Mouse (Mus musculus) forebrain, embryonic 16.5 days (tissue): ENCODE results near the gene Cyfip2. TPM values are rescaled to one million over a fixed set of nuclear protein-coding genes. Genes with fewer than 3 reads are reported as not detected.

Experiments
- ATAC-seq: fragments of 200-750 bp; cut with Nextera tagmentation; 2 replicates; pipeline ENCODE4 v1.8.0; 2017; ENCODE audit warnings: mild to moderate bottlenecking, moderate library complexity
- H3K27ac ChIP-seq: fragments of 300-500 bp; sonication (generic); 2 replicates; pipeline ENCODE4 v1.5.1; 2014; ENCODE audit warnings: low read length, control low read depth
- H3K27me3 ChIP-seq: fragments of 300-500 bp; sonication (generic); replicated peaks from 2 replicates; pipeline ENCODE4 v1.6.1; 2014; ENCODE audit warnings: low read length; ENCODE audit not compliant: control insufficient read depth, insufficient read depth
- H3K36me3 ChIP-seq: fragments of 300-500 bp; sonication (generic); 2 replicates; pipeline ENCODE4 v1.6.1; 2014; ENCODE audit not compliant: control insufficient read depth, insufficient read depth
- H3K4me1 ChIP-seq: fragments of 300-500 bp; sonication (generic); replicated peaks from 2 replicates; pipeline ENCODE4 v1.6.1; 2014; ENCODE audit warnings: low read length; ENCODE audit not compliant: control insufficient read depth, insufficient read depth
- H3K4me2 ChIP-seq: fragments of 300-500 bp; sonication (generic); 2 replicates; pipeline ENCODE4 v1.6.1; 2014; ENCODE audit warnings: mild to moderate bottlenecking, low read length, control low read depth
- H3K4me3 ChIP-seq: fragments of 300-500 bp; sonication (generic); replicated peaks from 2 replicates; pipeline ENCODE4 v1.5.1; 2014; ENCODE audit warnings: mild to moderate bottlenecking, low read length, control low read depth
- H3K9ac ChIP-seq: fragments of 300-500 bp; sonication (generic); replicated peaks from 2 replicates; pipeline ENCODE4 v1.6.1; 2014; ENCODE audit warnings: low read depth, low read length, control low read depth
- H3K9me3 ChIP-seq: fragments of 300-500 bp; sonication (generic); 2 replicates; pipeline ENCODE4 v1.6.1; 2016; ENCODE audit warnings: low read length; ENCODE audit not compliant: control insufficient read depth
- WGBS: fragments of 180-500 bp; shearing (Covaris S2); extraction: QIAGEN DNeasy Blood & Tissue Kit; methylation state at CpG from one replicate; pipeline ENCODE4 v1.1.7; 2014; 5-methylcytosine and 5-hydroxymethylcytosine counted together
- polyA plus RNA-seq: library from polyadenylated mRNA; unstranded; fragments of >200 nt; fragmentation: Nextera tagmentation; extraction: Ambion mirVana; gene quantifications from 2 replicates; pipeline ENCODE4 v1.2.1, GENCODE M21; 2015

Gene Cyfip2
- polyA plus RNA-seq, 1 experiment from 2014 or later = 88.4 TPM

DNA sequence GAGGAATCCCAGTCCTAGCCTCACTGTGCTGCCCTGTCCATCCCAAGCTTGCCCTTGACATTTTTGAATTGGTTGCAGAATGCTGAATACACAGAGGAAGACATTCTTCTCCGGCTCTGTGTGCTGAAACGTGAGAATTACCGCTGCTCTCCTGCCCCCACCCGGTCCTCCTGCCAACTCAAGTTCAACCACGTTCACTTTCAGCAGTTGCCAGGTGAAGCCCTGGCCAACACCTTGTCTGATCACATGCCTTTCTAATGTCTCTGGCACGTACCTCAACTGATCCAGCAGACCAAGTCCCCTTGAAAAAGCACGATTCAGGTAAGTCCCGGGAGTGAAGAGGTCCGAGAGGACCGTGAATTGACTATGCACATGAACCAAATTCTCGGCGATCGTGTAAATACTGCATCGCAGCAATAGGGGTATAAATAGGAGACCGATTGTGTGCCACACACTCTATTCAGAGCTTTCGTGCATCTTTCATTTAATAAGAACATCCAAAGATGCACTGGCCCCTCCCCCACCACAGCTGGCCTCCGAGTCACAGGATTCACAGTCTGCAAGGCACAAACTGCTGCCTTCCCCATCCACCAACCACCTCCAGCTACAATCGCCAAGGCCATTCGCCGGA lies 3.4 kb downstream of the Cyfip2 start:
- Histone ChIP-seq H3K9ac (peak overlapping the region; percentile 36; the same call in 1 of the 2 replicates), H3K9me3 (no peaks in the 10 kb centered on the region), H3K27ac (peak overlapping the region; percentile 56), H3K4me2 (peak overlapping the region; percentile 93), H3K4me3 (peak overlapping the region; percentile 95), H3K36me3 (no peaks in the 10 kb centered on the region), H3K4me1 (peaks cover 32% of the 10 kb centered on the region), H3K27me3 (no peaks in the 10 kb centered on the region)
- WGBS = 43% methylated on average over 20 of the region's 20 CpGs
- no peak for ATAC-seq

DNA sequence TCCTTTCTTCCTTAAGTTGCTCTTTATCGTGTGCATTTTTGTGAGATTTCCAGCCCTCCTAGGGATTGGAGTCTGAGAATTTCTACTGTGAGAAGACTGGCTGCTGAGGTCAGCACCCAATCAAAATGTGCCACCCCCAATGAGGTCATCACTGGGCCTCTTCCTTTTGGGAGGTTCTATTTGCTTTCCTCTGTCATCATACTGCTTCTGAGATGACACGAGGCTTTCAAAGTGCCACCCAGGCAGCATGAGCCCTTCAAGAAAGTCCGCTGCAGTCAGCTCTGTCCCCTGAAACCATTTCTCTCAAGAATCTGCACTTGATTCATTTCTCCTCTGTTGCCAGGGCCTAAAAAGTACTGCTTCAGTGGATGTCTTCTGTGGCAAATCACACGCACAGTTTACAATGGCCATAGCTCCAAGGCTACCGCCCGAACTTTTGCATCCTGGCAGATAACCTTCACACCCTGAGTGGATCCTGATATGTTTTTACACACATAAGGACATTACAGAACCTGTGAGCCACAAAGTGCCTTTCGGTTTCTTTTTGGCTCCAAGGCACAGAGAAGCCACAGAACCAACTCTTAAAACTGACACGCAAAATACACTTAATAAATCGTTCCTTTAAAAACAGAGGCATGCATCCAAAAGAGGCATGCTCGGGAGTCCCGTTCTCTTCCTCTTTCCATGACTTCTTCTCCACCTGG lies 4.2 kb downstream of the Cyfip2 start:
- ATAC-seq = no peak
- no peaks in the 10 kb centered on the region for H3K27me3 ChIP-seq
- H3K9me3 ChIP-seq = no peaks in the 10 kb centered on the region
- H3K9ac ChIP-seq = no peak overlapping the region
- H3K27ac ChIP-seq = no peak overlapping the region
- 87% methylated on average over 11 of the region's 11 CpGs for WGBS
- no peaks in the 10 kb centered on the region for H3K36me3 ChIP-seq
- H3K4me1 ChIP-seq = peaks cover 32% of the 10 kb centered on the region
- peak overlapping the region; percentile 93; the same call in 1 of the 2 replicates for H3K4me2 ChIP-seq
- H3K4me3 ChIP-seq = no peak overlapping the region

DNA sequence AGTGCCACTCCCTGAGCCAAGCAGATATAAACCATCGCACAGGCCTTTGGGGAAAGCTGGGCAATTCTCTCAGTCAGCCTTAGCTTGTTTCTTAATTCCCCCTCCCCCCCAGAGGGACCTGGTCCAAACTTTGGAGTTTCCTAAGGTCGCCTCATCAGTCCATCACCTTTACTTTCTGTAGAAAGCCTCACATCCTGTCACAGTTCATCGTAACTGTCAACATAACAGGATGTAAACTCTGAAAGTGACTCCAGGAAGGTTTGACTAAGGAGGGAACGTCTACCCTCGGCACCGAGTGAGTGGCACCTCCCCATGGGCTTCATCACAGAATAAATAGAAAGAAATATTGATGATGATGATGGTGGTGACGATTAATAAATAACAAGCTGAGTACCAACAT lies 4.9 kb downstream of the Cyfip2 start:
- no peak overlapping the region for H3K27ac ChIP-seq
- H3K4me1 ChIP-seq = peaks cover 29% of the 10 kb centered on the region
- no peaks in the 10 kb centered on the region for H3K27me3 ChIP-seq
- H3K4me3 ChIP-seq = no peak overlapping the region
- no peak overlapping the region for H3K4me2 ChIP-seq
- no peak for ATAC-seq
- WGBS = 94% methylated on average over 7 of the region's 7 CpGs
- no peaks in the 10 kb centered on the region for H3K36me3 ChIP-seq
- no peak overlapping the region for H3K9ac ChIP-seq
- H3K9me3 ChIP-seq = no peaks in the 10 kb centered on the region

DNA sequence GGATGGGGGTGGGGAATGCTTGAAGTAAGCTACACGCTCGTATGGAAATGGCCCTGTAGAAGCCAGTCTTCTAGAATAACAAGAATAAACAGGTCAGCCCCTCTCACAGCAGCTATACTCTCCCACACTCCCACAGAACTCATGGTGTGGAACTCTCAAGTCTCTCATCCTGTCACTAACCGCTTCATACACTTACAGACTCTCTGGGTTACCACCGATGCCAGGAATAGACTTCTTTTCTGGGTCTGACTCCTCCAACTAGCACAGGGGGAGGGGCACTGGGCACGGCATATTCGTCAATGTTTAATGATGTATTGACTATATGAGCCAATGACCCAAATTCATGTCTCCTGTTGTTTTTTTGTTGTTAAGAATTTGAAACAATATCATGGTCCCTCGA lies 5.9 kb downstream of the Cyfip2 start:
- Histone ChIP-seq H3K9me3 (no peaks in the 10 kb centered on the region), H3K4me1 (peaks cover 27% of the 10 kb centered on the region), H3K36me3 (no peaks in the 10 kb centered on the region), H3K27me3 (no peaks in the 10 kb centered on the region), H3K27ac (no peak overlapping the region), H3K4me3 (no peak overlapping the region), H3K9ac (no peak overlapping the region), H3K4me2 (no peak overlapping the region)
- ATAC-seq = no peak
- 92% methylated on average over 7 of the region's 7 CpGs for WGBS

DNA sequence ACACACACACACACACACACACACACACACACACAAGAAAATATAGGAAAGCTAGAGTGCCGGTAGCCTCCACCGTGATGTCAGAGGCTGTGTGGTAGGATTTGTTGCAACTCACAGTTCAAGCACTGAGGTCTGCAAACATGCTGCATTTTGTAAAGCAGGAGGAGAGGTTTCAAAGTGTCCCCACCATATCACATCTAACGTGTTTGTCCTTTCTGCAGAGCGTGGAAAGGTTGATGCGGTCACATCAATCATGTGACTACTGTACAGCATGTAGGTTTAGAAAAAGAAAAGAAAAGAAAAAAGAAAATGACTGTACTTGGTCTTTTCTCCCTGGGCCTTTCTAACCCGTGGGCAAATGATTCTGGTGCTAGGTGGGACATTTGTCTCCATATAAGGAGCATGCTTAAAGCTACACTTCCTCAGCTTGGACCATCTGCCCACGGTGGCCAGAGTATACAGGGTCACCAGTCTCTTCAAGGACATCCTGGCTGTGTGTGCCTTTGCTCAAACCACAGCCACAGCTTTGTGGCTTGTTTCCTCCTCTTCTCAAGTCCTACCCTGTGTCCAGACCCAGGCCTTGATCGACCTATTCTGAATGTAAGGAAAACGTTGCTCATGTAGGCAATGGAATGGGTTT lies 6.7 kb downstream of the Cyfip2 start:
- no peak overlapping the region for H3K27ac ChIP-seq
- H3K4me3 ChIP-seq = no peak overlapping the region
- 86% methylated on average over 9 of the region's 9 CpGs for WGBS
- H3K36me3 ChIP-seq = no peaks in the 10 kb centered on the region
- no peak overlapping the region for H3K4me2 ChIP-seq
- no peak overlapping the region for H3K9ac ChIP-seq
- H3K4me1 ChIP-seq = peaks cover 22% of the 10 kb centered on the region
- ATAC-seq = no peak
- no peaks in the 10 kb centered on the region for H3K9me3 ChIP-seq
- H3K27me3 ChIP-seq = no peaks in the 10 kb centered on the region

DNA sequence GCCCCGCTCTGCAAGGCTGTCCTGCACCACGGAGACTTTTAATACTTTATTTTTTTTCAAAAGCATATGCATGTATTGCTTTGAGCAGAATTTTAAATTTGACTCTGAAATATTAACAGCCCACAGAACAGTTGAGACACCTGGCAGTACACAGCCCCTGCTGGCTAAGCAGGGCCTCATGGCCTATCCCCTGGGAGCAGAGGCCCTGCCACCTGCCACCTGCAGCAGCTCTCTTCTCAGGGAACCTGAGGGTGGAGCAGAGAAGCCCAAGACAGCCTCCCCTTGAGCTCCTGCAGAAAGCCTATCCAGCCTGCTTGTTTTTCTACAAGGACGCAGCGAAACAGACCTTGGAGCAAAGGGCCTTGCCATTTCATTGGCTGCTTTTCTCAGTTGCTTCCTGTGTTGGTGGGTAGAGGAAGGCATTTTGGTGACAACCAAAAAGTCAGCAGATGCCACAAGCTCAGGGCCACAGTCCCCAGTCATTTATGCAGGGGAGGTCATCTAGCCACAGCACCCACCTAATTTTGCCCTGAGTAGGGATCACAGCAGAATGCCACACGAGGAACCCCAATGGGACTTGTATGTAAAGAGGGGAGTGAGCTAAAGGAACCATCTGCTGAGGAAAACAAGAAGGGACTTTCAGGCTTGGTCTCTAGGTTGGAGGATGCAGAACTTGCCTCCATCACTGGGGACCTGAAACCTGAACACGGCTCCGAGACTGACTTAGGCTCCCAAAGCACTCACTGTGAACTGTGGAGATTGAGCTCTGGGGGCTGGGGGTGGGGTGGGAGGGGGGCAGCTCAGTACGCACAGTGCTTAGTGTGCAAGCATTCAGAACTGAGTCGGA lies 7.6 kb downstream of the Cyfip2 start:
- Histone ChIP-seq H3K27ac (no peak overlapping the region), H3K36me3 (no peaks in the 10 kb centered on the region), H3K4me2 (no peak overlapping the region), H3K4me3 (no peak overlapping the region), H3K4me1 (peaks cover 14% of the 10 kb centered on the region), H3K9me3 (no peaks in the 10 kb centered on the region), H3K27me3 (no peaks in the 10 kb centered on the region), H3K9ac (no peak overlapping the region)
- ATAC-seq = no peak
- 83% methylated on average over 9 of the region's 9 CpGs for WGBS

DNA sequence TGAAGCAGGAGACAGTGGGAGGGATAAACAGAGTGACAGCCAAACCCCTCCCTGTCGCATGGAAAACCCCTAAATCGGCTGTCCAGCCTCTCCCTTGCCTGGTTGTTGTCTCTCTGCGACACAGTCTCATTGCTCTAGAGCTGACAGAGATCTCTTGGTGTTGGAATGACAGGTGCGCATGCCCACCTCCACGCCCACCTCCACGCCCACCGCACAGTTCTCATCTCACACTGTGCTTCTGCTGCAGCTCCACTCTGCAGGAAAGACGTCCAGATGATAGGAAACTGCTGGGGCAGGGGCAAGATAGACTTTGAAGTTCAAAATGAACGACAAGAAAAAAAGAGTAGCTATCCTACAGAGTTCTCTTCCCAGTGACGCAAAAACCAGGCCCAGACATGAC lies 8.6 kb downstream of the Cyfip2 start:
- no peak for ATAC-seq
- H3K4me1 ChIP-seq = peaks cover 4% of the 10 kb centered on the region
- 86% methylated on average over 10 of the region's 10 CpGs for WGBS

DNA sequence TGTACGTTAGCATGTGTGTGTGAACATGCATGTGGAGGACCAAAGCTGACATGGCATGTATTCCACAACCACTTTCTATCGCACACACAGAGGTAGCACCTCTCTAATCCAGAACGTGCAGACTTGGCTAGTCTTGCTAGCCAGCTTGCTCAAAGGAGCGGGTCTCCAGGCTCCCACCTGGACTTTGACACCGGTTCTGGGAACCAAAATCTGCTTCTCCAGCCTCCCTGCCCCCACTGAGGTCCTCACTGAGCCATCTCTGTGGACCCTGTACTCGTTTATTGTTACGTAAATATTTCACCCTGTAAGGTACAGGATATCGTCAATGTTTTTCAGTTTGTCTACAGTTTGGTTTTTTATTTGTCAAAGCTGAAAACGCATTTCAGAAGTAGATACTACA lies 10.2 kb downstream of the Cyfip2 start:
- WGBS = 90% methylated on average over 9 of the region's 9 CpGs
- no peak for ATAC-seq
- Histone ChIP-seq H3K4me2 (no peak overlapping the region), H3K27ac (no peak overlapping the region), H3K4me3 (no peak overlapping the region), H3K9me3 (no peaks in the 10 kb centered on the region), H3K9ac (no peak overlapping the region), H3K4me1 (no peaks in the 10 kb centered on the region), H3K27me3 (no peaks in the 10 kb centered on the region), H3K36me3 (no peaks in the 10 kb centered on the region)

More for the DNA sequence above, 8.6 kb downstream of the Cyfip2 start:
- Histone ChIP-seq H3K4me3 (no peak overlapping the region), H3K27me3 (no peaks in the 10 kb centered on the region), H3K9ac (no peak overlapping the region), H3K9me3 (no peaks in the 10 kb centered on the region), H3K36me3 (no peaks in the 10 kb centered on the region), H3K4me2 (no peak overlapping the region), H3K27ac (no peak overlapping the region)
